Mouse (Mus musculus): ENCODE measurements around the gene Diras1. TPM values are rescaled to one million over a fixed set of nuclear protein-coding genes. Genes with fewer than 3 reads are reported as not detected.

Gene Diras1
- polyA plus RNA-seq, 1 experiment = 0.05 TPM

DNA sequence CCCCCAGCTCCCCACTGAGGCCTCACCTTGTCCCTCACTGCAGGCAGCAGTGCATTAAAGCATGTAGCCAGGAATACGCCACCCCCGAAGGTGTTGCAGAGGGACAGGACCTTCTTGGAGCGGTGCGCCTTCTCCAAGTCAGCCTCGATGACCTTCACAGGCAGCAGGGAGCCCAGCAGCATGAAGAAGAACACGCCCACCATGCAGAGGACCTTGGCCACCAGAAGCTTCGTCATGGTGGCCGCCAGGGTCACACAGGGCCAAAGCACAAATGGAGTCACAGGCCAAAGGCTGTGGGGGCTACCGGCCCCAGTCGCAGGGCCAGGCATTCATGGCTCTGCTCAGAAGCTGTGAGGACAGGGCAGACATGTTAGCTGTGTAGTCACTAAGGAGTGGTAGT is 8.1 kb upstream of the Diras1 start:
- TF ChIP-seq CTCF (IDR thresholded peaks at IDR 0.05; ENCODE audit: borderline replicate concordance, control insufficient read depth, extremely low read depth, insufficient read depth, low read length, poor library complexity) = no peak
- no peak for TF ChIP-seq POLR2A (IDR thresholded peaks at IDR 0.05; ENCODE audit: control insufficient read depth, extremely low read depth, insufficient read depth, low read length, poor library complexity)

GRCm38 (mm10) chr10:81029031-81029430 is 3.6 kb upstream of the Diras1 start:
- Histone ChIP-seq H3K27ac (ENCODE audit: control insufficient read depth, insufficient read depth, low read length) (no peak overlapping the region), H3K36me3 (ENCODE audit: control insufficient read depth, insufficient read depth, low read length) (no peaks in the 10 kb centered on the region), H3K27me3 (ENCODE audit: control insufficient read depth, insufficient read depth, low read length) (peaks cover 5% of the 10 kb centered on the region; the same call in 1 of the 2 replicates), H3K4me1 (replicated peaks; ENCODE audit: control insufficient read depth, insufficient read depth, low read length) (no peaks in the 10 kb centered on the region), H3K4me3 (ENCODE audit: control insufficient read depth, insufficient read depth, low read length) (no peak overlapping the region)
- WGBS = 82% methylated on average over 10 of the region's 10 CpGs
- no peak for DNase-seq
- no peak for TF ChIP-seq POLR2A (IDR thresholded peaks at IDR 0.05; ENCODE audit: control insufficient read depth, extremely low read depth, insufficient read depth, low read length, poor library complexity)
- TF ChIP-seq CTCF (IDR thresholded peaks at IDR 0.05; ENCODE audit: borderline replicate concordance, control insufficient read depth, extremely low read depth, insufficient read depth, low read length, poor library complexity) = no peak

More for the DNA sequence above, 8.1 kb upstream of the Diras1 start:
- H3K27ac ChIP-seq (ENCODE audit: control insufficient read depth, insufficient read depth, low read length) = no peak overlapping the region
- DNase-seq = no peak
- H3K4me3 ChIP-seq (ENCODE audit: control insufficient read depth, insufficient read depth, low read length) = no peak overlapping the region
- peaks cover 2% of the 10 kb centered on the region; the same call in 1 of the 2 replicates for H3K4me1 ChIP-seq (replicated peaks; ENCODE audit: control insufficient read depth, insufficient read depth, low read length)
- 94% methylated on average over 10 of the region's 10 CpGs for WGBS
- H3K36me3 ChIP-seq (ENCODE audit: control insufficient read depth, insufficient read depth, low read length) = no peaks in the 10 kb centered on the region
- H3K27me3 ChIP-seq (ENCODE audit: control insufficient read depth, insufficient read depth, low read length) = no peaks in the 10 kb centered on the region

DNA sequence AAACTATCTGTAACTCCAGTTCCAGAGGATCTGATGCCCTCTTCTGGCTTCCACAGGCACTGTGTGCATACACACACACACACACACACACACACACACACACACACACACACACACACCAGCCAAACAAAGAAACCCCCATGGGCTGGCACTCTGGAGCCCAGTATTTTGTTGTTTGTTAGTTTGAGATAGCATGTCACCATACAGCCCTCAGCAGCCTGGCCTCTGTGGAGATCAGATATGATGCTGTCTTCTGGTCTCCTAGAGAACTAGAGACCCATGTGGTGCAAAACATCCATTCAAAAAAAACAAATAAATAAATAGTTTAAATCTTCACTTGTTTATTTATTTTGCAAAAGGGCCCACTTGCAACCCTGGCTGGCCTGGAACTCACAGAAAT is 2.8 kb upstream of the Diras1 start:
- H3K27me3 ChIP-seq (ENCODE audit: control insufficient read depth, insufficient read depth, low read length) = peaks cover 5% of the 10 kb centered on the region; the same call in 1 of the 2 replicates
- no peak overlapping the region for H3K27ac ChIP-seq (ENCODE audit: control insufficient read depth, insufficient read depth, low read length)
- H3K36me3 ChIP-seq (ENCODE audit: control insufficient read depth, insufficient read depth, low read length) = no peaks in the 10 kb centered on the region
- no peaks in the 10 kb centered on the region for H3K4me1 ChIP-seq (replicated peaks; ENCODE audit: control insufficient read depth, insufficient read depth, low read length)
- no peak for DNase-seq
- no peak overlapping the region for H3K4me3 ChIP-seq (ENCODE audit: control insufficient read depth, insufficient read depth, low read length)
- no peak for TF ChIP-seq POLR2A (IDR thresholded peaks at IDR 0.05; ENCODE audit: control insufficient read depth, extremely low read depth, insufficient read depth, low read length, poor library complexity)
- TF ChIP-seq CTCF (IDR thresholded peaks at IDR 0.05; ENCODE audit: borderline replicate concordance, control insufficient read depth, extremely low read depth, insufficient read depth, low read length, poor library complexity) = no peak

DNA sequence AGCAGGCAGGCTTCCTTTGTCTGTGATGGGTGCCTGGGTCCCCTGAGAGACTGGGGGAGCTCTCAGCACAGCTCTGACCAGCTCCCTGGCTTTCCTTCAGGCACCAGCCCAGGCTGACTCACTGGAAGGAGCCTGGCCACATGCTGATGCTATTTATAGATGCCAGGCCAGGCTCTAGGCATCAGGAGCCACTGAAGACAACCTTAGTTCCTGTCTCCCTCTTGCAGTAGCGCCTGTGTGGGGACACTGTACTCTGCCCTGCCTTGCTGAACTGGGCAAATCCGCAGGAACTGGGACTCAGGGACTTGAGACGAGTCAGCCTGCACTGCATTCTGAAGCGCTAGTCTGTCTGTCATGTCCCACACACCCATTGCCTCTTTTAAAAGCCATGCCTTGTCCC is 1.9 kb upstream of the Diras1 start:
- no peak overlapping the region for H3K27ac ChIP-seq (ENCODE audit: control insufficient read depth, insufficient read depth, low read length)
- peaks cover 5% of the 10 kb centered on the region; the same call in 1 of the 2 replicates for H3K27me3 ChIP-seq (ENCODE audit: control insufficient read depth, insufficient read depth, low read length)
- 57% methylated on average over 4 of the region's 4 CpGs for WGBS
- H3K36me3 ChIP-seq (ENCODE audit: control insufficient read depth, insufficient read depth, low read length) = no peaks in the 10 kb centered on the region
- H3K4me3 ChIP-seq (ENCODE audit: control insufficient read depth, insufficient read depth, low read length) = no peak overlapping the region
- H3K4me1 ChIP-seq (replicated peaks; ENCODE audit: control insufficient read depth, insufficient read depth, low read length) = no peaks in the 10 kb centered on the region
- TF ChIP-seq POLR2A (IDR thresholded peaks at IDR 0.05; ENCODE audit: control insufficient read depth, extremely low read depth, insufficient read depth, low read length, poor library complexity) (no peak), CTCF (IDR thresholded peaks at IDR 0.05; ENCODE audit: borderline replicate concordance, control insufficient read depth, extremely low read depth, insufficient read depth, low read length, poor library complexity) (no peak)
- DNase-seq = no peak

DNA sequence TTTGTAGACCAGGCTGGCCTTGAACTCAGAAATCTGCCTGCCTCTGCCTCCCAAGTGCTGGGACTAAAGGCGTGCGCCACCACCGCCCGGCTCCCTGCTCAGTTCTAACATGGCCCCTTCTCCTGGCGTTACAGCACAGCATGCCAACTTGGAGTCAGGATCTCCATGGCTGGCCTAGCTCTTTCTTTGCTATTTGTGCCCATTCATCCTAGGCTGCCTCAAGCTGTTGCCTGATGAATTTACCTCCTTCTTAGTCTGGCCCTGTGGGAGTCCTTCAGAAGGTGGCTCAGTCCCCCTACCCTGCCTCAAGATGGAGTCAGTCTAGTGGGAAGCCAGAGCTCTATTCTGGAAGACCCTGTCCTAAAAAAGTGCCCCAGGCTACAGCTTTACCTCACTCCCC is 1.4 kb upstream of the Diras1 start:
- no peaks in the 10 kb centered on the region for H3K36me3 ChIP-seq (ENCODE audit: control insufficient read depth, insufficient read depth, low read length)
- TF ChIP-seq POLR2A (IDR thresholded peaks at IDR 0.05; ENCODE audit: control insufficient read depth, extremely low read depth, insufficient read depth, low read length, poor library complexity) = no peak
- no peak for TF ChIP-seq CTCF (IDR thresholded peaks at IDR 0.05; ENCODE audit: borderline replicate concordance, control insufficient read depth, extremely low read depth, insufficient read depth, low read length, poor library complexity)
- 96% methylated on average over 5 of the region's 5 CpGs for WGBS
- H3K4me3 ChIP-seq (ENCODE audit: control insufficient read depth, insufficient read depth, low read length) = no peak overlapping the region
- H3K27me3 ChIP-seq (ENCODE audit: control insufficient read depth, insufficient read depth, low read length) = peaks cover 5% of the 10 kb centered on the region; the same call in 1 of the 2 replicates
- H3K4me1 ChIP-seq (replicated peaks; ENCODE audit: control insufficient read depth, insufficient read depth, low read length) = no peaks in the 10 kb centered on the region
- DNase-seq = no peak
- H3K27ac ChIP-seq (ENCODE audit: control insufficient read depth, insufficient read depth, low read length) = no peak overlapping the region

DNA sequence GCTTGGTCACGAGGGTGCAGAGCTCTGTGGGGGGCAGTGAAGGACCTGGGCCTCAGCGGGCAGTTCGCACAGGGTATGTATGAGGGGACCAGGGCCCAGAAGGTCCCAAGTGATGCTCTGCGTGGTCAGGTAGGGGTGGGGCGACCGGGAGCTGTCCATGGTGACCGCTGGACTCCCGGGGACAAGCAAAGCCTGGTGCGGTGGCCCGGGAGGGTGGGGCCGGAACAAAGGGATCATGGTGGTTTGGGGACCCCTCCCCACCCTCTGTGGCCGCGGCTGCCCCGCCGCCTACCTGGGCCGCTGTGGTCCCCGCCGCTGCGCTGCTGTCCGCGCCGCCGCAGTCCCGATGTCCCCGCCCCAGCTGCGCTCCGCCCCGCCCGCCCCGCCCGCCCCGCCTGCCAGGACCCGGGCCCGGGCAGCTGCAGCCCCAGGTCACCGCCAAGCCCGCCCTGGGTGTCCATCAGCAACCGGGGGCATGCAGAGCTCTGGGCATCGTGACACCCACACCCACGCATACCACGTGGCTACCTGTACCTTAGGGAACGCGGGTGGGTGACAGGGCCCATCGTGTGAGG is 328 bp downstream of the Diras1 start:
- no peak overlapping the region for H3K4me3 ChIP-seq (ENCODE audit: control insufficient read depth, insufficient read depth, low read length)
- peaks cover 5% of the 10 kb centered on the region; the same call in 1 of the 2 replicates for H3K27me3 ChIP-seq (ENCODE audit: control insufficient read depth, insufficient read depth, low read length)

More for the DNA sequence above, 328 bp downstream of the Diras1 start:
- Histone ChIP-seq H3K27ac (ENCODE audit: control insufficient read depth, insufficient read depth, low read length) (no peak overlapping the region), H3K4me1 (replicated peaks; ENCODE audit: control insufficient read depth, insufficient read depth, low read length) (no peaks in the 10 kb centered on the region), H3K36me3 (ENCODE audit: control insufficient read depth, insufficient read depth, low read length) (no peaks in the 10 kb centered on the region)
- WGBS = 4% methylated on average over 43 of the region's 43 CpGs
- TF ChIP-seq POLR2A (IDR thresholded peaks at IDR 0.05; ENCODE audit: control insufficient read depth, extremely low read depth, insufficient read depth, low read length, poor library complexity) (no peak), CTCF (IDR thresholded peaks at IDR 0.05; ENCODE audit: borderline replicate concordance, control insufficient read depth, extremely low read depth, insufficient read depth, low read length, poor library complexity) (no peak)
- no peak for DNase-seq

Data from thymus, adult 2 months (tissue).